Mouse (Mus musculus) liver, adult 2 months (tissue): ENCODE results near the gene Pbrm1.

ENCODE experiments used
- CTCF ChIP-seq: fragments of 200-500 bp; IDR thresholded peaks from 2 replicates; pipeline ENCODE4 v1.5.1; 2011; ENCODE audit warnings: low read depth, low read length, control low read depth
- POLR2A ChIP-seq: fragments of 200-500 bp; IDR thresholded peaks from 2 replicates; pipeline ENCODE4 v1.6.1; 2011; ENCODE audit warnings: low read length, control low read depth; ENCODE audit not compliant: insufficient read depth; ENCODE audit errors: extremely low read depth

GRCm38 (mm10) chr14:31168425-31168824 is 149.5 kb downstream of the Pbrm1 start, which contains the start of gene Stab1:
- TF ChIP-seq CTCF = no peak
- peak; percentile 45; the same call in 1 of the 2 replicates for TF ChIP-seq POLR2A
